Comparison of ENCODE assay signal across 8 mouse cellular contexts in the genomic region with DNA sequence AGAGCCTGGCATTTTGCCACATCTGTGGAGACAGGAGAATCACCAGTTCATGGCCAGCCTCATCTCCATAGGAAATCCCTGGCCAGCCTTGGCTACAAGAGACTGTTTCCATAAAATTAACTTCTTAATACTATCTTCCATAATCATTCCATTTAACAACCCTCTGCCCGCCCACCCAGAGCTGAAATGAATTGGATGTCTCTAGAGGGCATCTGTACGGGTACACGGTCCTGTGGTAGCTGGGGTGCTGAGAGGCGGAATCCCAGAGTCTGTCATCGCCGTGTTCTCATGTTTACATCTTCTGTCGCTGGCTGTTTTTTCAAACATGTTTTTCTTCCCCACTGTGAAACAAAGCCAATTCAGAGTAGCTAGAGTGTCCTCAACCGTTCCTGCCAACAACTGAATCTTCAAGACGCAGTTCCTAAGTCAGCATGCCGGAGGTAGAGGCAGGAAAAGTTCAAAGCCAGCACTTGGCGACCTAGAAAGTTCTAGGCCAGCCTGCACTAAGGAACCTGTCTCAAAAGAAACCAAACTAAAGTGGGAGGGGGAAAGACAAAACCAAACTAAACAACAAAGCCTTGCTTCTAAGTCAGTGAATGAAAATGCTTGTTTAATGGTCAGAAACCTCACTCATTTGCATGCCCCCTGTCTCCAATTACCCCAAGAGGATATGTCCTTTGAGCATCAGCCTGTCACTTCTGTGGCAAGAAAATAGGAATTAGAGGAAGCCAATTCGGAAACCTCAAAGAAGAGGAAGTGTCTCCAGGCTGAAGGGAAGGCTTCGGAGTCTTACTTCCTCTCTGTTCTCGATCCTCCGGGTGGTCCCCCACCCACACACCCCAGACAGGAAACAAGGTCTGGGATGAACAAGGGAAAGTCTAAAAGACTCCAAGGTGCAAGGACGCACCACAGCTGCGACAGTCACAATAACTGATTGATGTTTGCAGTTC. TPM values are rescaled to one million over a fixed set of nuclear protein-coding genes. Genes with fewer than 3 reads are reported as not detected.
DNase-seq lines count a peak whose midpoint lies in the region; ATAC-seq lines count a peak whose summit lies in the region.

No protein-coding gene starts in this region.

- H3K4me1 ChIP-seq in hindbrain, embryonic 11.5 days (replicated peaks; ENCODE audit: control insufficient read depth, insufficient read depth, low read length): no peaks in the 10 kb centered on the region

- peak; percentile 60 for ATAC-seq in inflammation-experienced regulatory T-cells, adult 6 months
- peak; percentile 78 for ATAC-seq in neutrophil, adult 5-6 weeks (ENCODE audit: extremely low read depth, insufficient number of reproducible peaks, low FRiP score, poor library complexity, severe bottlenecking)
- ATAC-seq in hindbrain, embryonic 11.5 days (ENCODE audit: low FRiP score): no peak
- ATAC-seq in cerebellum, adult (ENCODE audit: insufficient number of reproducible peaks, low FRiP score, low TSS enrichment): no peak

- H3K27me3 ChIP-seq in hindbrain, embryonic 11.5 days (ENCODE audit: control insufficient read depth, insufficient read depth, low read length): no peaks in the 10 kb centered on the region

- WGBS in hindbrain, embryonic 11.5 days: 75% methylated on average over 17 of the region's 17 CpGs

- H3K27ac ChIP-seq in hindbrain, embryonic 11.5 days (ENCODE audit: low read depth, low read length): no peak overlapping the region

- H3K36me3 ChIP-seq in hindbrain, embryonic 11.5 days (ENCODE audit: control insufficient read depth, insufficient read depth, low read length): no peaks in the 10 kb centered on the region

- DNase-seq in layer of hippocampus, adult 11-12 months (ENCODE audit: low spot score): peak; percentile 20
- DNase-seq in layer of hippocampus, adult 9-11 months: no peak
- DNase-seq in R1 (ENCODE audit: low read depth, low spot score): peak; percentile 26
- no peak for DNase-seq in frontal cortex, postnatal 25 days (ENCODE audit: low spot score in 2 of 2)
- DNase-seq in hindbrain, embryonic 11.5 days (ENCODE audit: low spot score): no peak

- no peaks in the 10 kb centered on the region for H3K9me3 ChIP-seq in hindbrain, embryonic 11.5 days (ENCODE audit: control insufficient read depth, low read length)

- H3K4me3 ChIP-seq in hindbrain, embryonic 11.5 days (ENCODE audit: low read depth, low read length): no peak overlapping the region

- no peak overlapping the region for H3K9ac ChIP-seq in hindbrain, embryonic 11.5 days (ENCODE audit: low read depth, low read length)

- H3K4me2 ChIP-seq in hindbrain, embryonic 11.5 days (replicated peaks; ENCODE audit: low read depth, low read length): no peak overlapping the region

RNA-seq across cellular contexts. Expression of gene Psma6, which starts 5.4 kb away (rescaled TPM):
- 100 to 1,000 TPM; 255 to 323 (median 266) TPM for polyA plus RNA-seq in inflammation-experienced regulatory T-cells, adult 6 months (2017; shearing (Covaris generic))
- 128 and 134 TPM in 2 replicates for total RNA-seq in neutrophil, adult 5-6 weeks (2017)
- 503 and 508 TPM in 2 replicates for polyA plus RNA-seq in hindbrain, embryonic 11.5 days (2014; fragmentation: Nextera tagmentation; extraction: Ambion mirVana)

Comparison
In these comparisons a context has a peak if more than half of its experiments do, and no peak if none do; other contexts are left out.
1. DNase-seq: peak in layer of hippocampus, adult 11-12 months (single experiment) and R1 (single experiment); none in layer of hippocampus, adult 9-11 months (single experiment), frontal cortex, postnatal 25 days (0 of 2) and hindbrain, embryonic 11.5 days (single experiment).
2. ATAC-seq: peak in inflammation-experienced regulatory T-cells, adult 6 months (single experiment) and neutrophil, adult 5-6 weeks (single experiment); none in hindbrain, embryonic 11.5 days (single experiment) and cerebellum, adult (single experiment).